Mouse (Mus musculus): ENCODE measurements at regions not wholly inside any gene's neighbourhood (a gene's known extent, or its start where the extent isn't known, plus 50 kb on each side); places are given as distances from the start of the nearest gene placed in this dataset.

GRCm38 (mm10) chr4:131590136-131590535 lies 248.0 kb downstream of the Ptpru start:
- ATAC-seq (ENCODE audit: extremely low read depth, insufficient number of reproducible peaks, low FRiP score, low TSS enrichment), result no peak
- H3K4me2 ChIP-seq, result no peak overlapping the region
- no peak overlapping the region for H3K9ac ChIP-seq
- H3K4me3 ChIP-seq, result no peak overlapping the region
- H3K9me3 ChIP-seq, result no peaks in the 10 kb centered on the region
- no peaks in the 10 kb centered on the region for H3K36me3 ChIP-seq
- H3K4me1 ChIP-seq, result no peaks in the 10 kb centered on the region
- no peak overlapping the region for H3K27ac ChIP-seq (replicated peaks)
- 56% methylated on average over 4 of the region's 4 CpGs for WGBS
- H3K27me3 ChIP-seq (replicated peaks), result peaks cover 5% of the 10 kb centered on the region; the same call in 1 of the 2 replicates

GRCm38 (mm10) chr4:131591456-131591855 lies 246.6 kb downstream of the Ptpru start:
- Histone ChIP-seq H3K4me1 (no peaks in the 10 kb centered on the region), H3K4me3 (no peak overlapping the region), H3K27ac (replicated peaks) (no peak overlapping the region), H3K4me2 (no peak overlapping the region), H3K36me3 (no peaks in the 10 kb centered on the region), H3K9me3 (no peaks in the 10 kb centered on the region), H3K27me3 (replicated peaks) (no peaks in the 10 kb centered on the region), H3K9ac (no peak overlapping the region)
- no peak for ATAC-seq (ENCODE audit: extremely low read depth, insufficient number of reproducible peaks, low FRiP score, low TSS enrichment)
- 76% methylated on average over 5 of the region's 5 CpGs for WGBS

- H3K4me2 ChIP-seq, result no peak overlapping the region
- no peaks in the 10 kb centered on the region for H3K36me3 ChIP-seq
- H3K9me3 ChIP-seq, result no peaks in the 10 kb centered on the region
- H3K4me1 ChIP-seq, result no peaks in the 10 kb centered on the region
- ATAC-seq (ENCODE audit: extremely low read depth, insufficient number of reproducible peaks, low FRiP score, low TSS enrichment), result no peak
- no peaks in the 10 kb centered on the region for H3K27me3 ChIP-seq (replicated peaks)
- WGBS, result 81% methylated on average over 10 of the region's 10 CpGs
- H3K27ac ChIP-seq (replicated peaks), result no peak overlapping the region
- no peak overlapping the region for H3K9ac ChIP-seq
- no peak overlapping the region for H3K4me3 ChIP-seq
These were observed 240.1 kb downstream of the Ptpru start for GRCm38 (mm10) chr4:131597996-131598395.

GRCm38 (mm10) chr4:131614434-131614833 lies 223.7 kb downstream of the Ptpru start:
- no peak for ATAC-seq (ENCODE audit: extremely low read depth, insufficient number of reproducible peaks, low FRiP score, low TSS enrichment)
- H3K27me3 ChIP-seq (replicated peaks), result peaks cover 3% of the 10 kb centered on the region; the same call in 1 of the 2 replicates
- no peak overlapping the region for H3K4me2 ChIP-seq
- H3K9ac ChIP-seq, result no peak overlapping the region
- no peaks in the 10 kb centered on the region for H3K4me1 ChIP-seq
- H3K9me3 ChIP-seq, result no peaks in the 10 kb centered on the region
- H3K36me3 ChIP-seq, result no peaks in the 10 kb centered on the region
- H3K4me3 ChIP-seq, result no peak overlapping the region
- WGBS, result 65% methylated on average over 8 of the region's 8 CpGs
- no peak overlapping the region for H3K27ac ChIP-seq (replicated peaks)

- no peak overlapping the region for H3K4me3 ChIP-seq
- H3K36me3 ChIP-seq, result no peaks in the 10 kb centered on the region
- peaks cover 3% of the 10 kb centered on the region; the same call in 1 of the 2 replicates for H3K27me3 ChIP-seq (replicated peaks)
- H3K9me3 ChIP-seq, result no peaks in the 10 kb centered on the region
- H3K9ac ChIP-seq, result no peak overlapping the region
- H3K27ac ChIP-seq (replicated peaks), result no peak overlapping the region
- H3K4me1 ChIP-seq, result no peaks in the 10 kb centered on the region
- ATAC-seq (ENCODE audit: extremely low read depth, insufficient number of reproducible peaks, low FRiP score, low TSS enrichment), result no peak
- H3K4me2 ChIP-seq, result no peak overlapping the region
- 76% methylated on average over 12 of the region's 12 CpGs for WGBS
These were observed 222.5 kb downstream of the Ptpru start for GRCm38 (mm10) chr4:131615587-131615986.

GRCm38 (mm10) chr4:131638105-131638504 lies 200.0 kb downstream of the Ptpru start:
- Histone ChIP-seq H3K4me2 (no peak overlapping the region), H3K9ac (no peak overlapping the region), H3K9me3 (no peaks in the 10 kb centered on the region), H3K36me3 (no peaks in the 10 kb centered on the region), H3K27ac (replicated peaks) (no peak overlapping the region), H3K27me3 (replicated peaks) (0 out of 2 replicates have a peak, but pooled peaks cover 7% of the 10 kb centered on the region), H3K4me1 (no peaks in the 10 kb centered on the region), H3K4me3 (no peak overlapping the region)
- no peak for ATAC-seq (ENCODE audit: extremely low read depth, insufficient number of reproducible peaks, low FRiP score, low TSS enrichment)
- 65% methylated on average over 5 of the region's 5 CpGs for WGBS

- H3K27ac ChIP-seq (replicated peaks), result no peak overlapping the region
- no peaks in the 10 kb centered on the region for H3K4me1 ChIP-seq
- H3K9ac ChIP-seq, result no peak overlapping the region
- ATAC-seq (ENCODE audit: extremely low read depth, insufficient number of reproducible peaks, low FRiP score, low TSS enrichment), result no peak
- H3K4me2 ChIP-seq, result no peak overlapping the region
- no peaks in the 10 kb centered on the region for H3K27me3 ChIP-seq (replicated peaks)
- H3K4me3 ChIP-seq, result no peak overlapping the region
- H3K9me3 ChIP-seq, result no peaks in the 10 kb centered on the region
- H3K36me3 ChIP-seq, result no peaks in the 10 kb centered on the region
- 53% methylated on average over 8 of the region's 8 CpGs for WGBS
These were observed 182.1 kb downstream of the Ptpru start for GRCm38 (mm10) chr4:131656034-131656433.

GRCm38 (mm10) chr4:131657922-131658321 lies 180.2 kb downstream of the Ptpru start:
- Histone ChIP-seq H3K4me1 (no peaks in the 10 kb centered on the region), H3K27ac (replicated peaks) (no peak overlapping the region), H3K36me3 (no peaks in the 10 kb centered on the region), H3K4me2 (no peak overlapping the region), H3K4me3 (no peak overlapping the region), H3K9ac (no peak overlapping the region), H3K9me3 (no peaks in the 10 kb centered on the region), H3K27me3 (replicated peaks) (no peaks in the 10 kb centered on the region)
- WGBS, result 23% methylated on average over 10 of the region's 10 CpGs
- no peak for ATAC-seq (ENCODE audit: extremely low read depth, insufficient number of reproducible peaks, low FRiP score, low TSS enrichment)

GRCm38 (mm10) chr4:131660931-131661330 lies 177.2 kb downstream of the Ptpru start:
- Histone ChIP-seq H3K27ac (replicated peaks) (no peak overlapping the region), H3K4me3 (no peak overlapping the region), H3K36me3 (no peaks in the 10 kb centered on the region), H3K9ac (no peak overlapping the region), H3K9me3 (no peaks in the 10 kb centered on the region), H3K4me1 (no peaks in the 10 kb centered on the region), H3K4me2 (no peak overlapping the region), H3K27me3 (replicated peaks) (no peaks in the 10 kb centered on the region)
- WGBS, result 69% methylated on average over 2 of the region's 2 CpGs
- no peak for ATAC-seq (ENCODE audit: extremely low read depth, insufficient number of reproducible peaks, low FRiP score, low TSS enrichment)

- Histone ChIP-seq H3K4me2 (no peak overlapping the region), H3K4me1 (no peaks in the 10 kb centered on the region), H3K27me3 (replicated peaks) (no peaks in the 10 kb centered on the region; the same call in 1 of the 2 replicates), H3K36me3 (no peaks in the 10 kb centered on the region), H3K4me3 (no peak overlapping the region), H3K9me3 (no peaks in the 10 kb centered on the region), H3K9ac (no peak overlapping the region), H3K27ac (replicated peaks) (no peak overlapping the region)
- ATAC-seq (ENCODE audit: extremely low read depth, insufficient number of reproducible peaks, low FRiP score, low TSS enrichment), result no peak
- WGBS, result 47% methylated on average over 10 of the region's 11 CpGs
These were observed 166.1 kb downstream of the Ptpru start for GRCm38 (mm10) chr4:131671784-131672515.

- no peak for ATAC-seq (ENCODE audit: extremely low read depth, insufficient number of reproducible peaks, low FRiP score, low TSS enrichment)
- no peak overlapping the region for H3K4me3 ChIP-seq
- H3K4me1 ChIP-seq, result no peaks in the 10 kb centered on the region
- H3K27ac ChIP-seq (replicated peaks), result no peak overlapping the region
- H3K9me3 ChIP-seq, result no peaks in the 10 kb centered on the region
- WGBS, result 72% methylated on average over 7 of the region's 7 CpGs
- H3K9ac ChIP-seq, result no peak overlapping the region
- no peak overlapping the region for H3K4me2 ChIP-seq
- no peaks in the 10 kb centered on the region for H3K36me3 ChIP-seq
- H3K27me3 ChIP-seq (replicated peaks), result 0 out of 2 replicates have a peak, but pooled peaks cover 8% of the 10 kb centered on the region
These were observed 160.1 kb downstream of the Ptpru start for GRCm38 (mm10) chr4:131677966-131678365.

- no peak overlapping the region for H3K9ac ChIP-seq
- H3K9me3 ChIP-seq, result 0 out of 2 replicates have a peak, but pooled peaks cover 4% of the 10 kb centered on the region
- H3K4me1 ChIP-seq, result no peaks in the 10 kb centered on the region
- H3K4me3 ChIP-seq, result no peak overlapping the region
- H3K36me3 ChIP-seq, result no peaks in the 10 kb centered on the region
- WGBS, result 57% methylated on average over 7 of the region's 7 CpGs
- 0 out of 2 replicates have a peak, but pooled peaks cover 1% of the 10 kb centered on the region for H3K27me3 ChIP-seq (replicated peaks)
- H3K4me2 ChIP-seq, result no peak overlapping the region
- ATAC-seq (ENCODE audit: extremely low read depth, insufficient number of reproducible peaks, low FRiP score, low TSS enrichment), result no peak
- no peak overlapping the region for H3K27ac ChIP-seq (replicated peaks)
These were observed 154.9 kb downstream of the Ptpru start for GRCm38 (mm10) chr4:131683176-131683575.
